Mouse (Mus musculus): ENCODE results near the gene Hdac9.

Hdac9 gene

DNA sequence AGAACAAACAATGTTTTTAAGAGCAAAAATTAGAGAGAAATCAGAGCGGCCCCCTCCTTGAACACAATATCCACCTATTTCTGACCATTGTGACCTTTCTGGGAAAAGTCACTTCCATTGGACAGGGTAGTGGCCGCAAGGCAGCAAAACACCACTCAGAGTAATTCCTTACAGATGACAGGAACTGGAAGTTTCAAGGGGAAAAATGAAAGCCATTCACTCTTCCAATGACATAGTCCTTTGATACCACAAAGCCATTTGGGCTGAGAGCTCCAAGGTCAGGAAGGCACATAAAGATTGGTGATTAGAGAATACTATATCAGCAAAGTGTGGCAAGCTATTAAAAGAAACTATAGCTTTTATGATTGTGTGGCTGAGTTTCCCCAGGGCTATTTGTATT is 574.1 kb downstream of the Hdac9 start:
- no peak for DNase-seq (ENCODE audit: low read depth, low spot score)

GRCm38 (mm10) chr12:34338886-34339285 is 578.0 kb downstream of the Hdac9 start:
- no peak for DNase-seq (ENCODE audit: low read depth, low spot score)

GRCm38 (mm10) chr12:34334455-34335084 is 582.3 kb downstream of the Hdac9 start:
- peak; percentile 37 for DNase-seq (ENCODE audit: low read depth, low spot score)

DNA sequence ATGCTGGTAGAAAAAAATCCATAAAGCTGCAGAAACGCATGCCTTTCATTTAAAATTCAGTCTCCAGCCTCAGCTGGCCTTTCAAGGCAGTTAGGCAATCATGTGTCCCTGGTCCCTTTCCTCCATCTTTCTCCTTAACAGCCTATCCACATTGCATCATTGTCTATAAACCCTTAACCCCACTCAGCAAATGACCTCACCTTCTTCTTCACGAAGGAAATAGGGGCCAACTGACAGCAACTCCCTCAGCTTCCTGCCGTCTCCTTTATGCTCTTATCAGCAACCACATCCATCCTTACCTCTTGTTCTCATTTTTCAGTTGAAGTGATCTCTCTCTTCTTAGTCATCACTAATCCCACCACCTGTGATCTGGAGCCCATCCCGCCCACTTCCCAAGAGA is 584.0 kb downstream of the Hdac9 start:
- DNase-seq (ENCODE audit: low read depth, low spot score): no peak

DNA sequence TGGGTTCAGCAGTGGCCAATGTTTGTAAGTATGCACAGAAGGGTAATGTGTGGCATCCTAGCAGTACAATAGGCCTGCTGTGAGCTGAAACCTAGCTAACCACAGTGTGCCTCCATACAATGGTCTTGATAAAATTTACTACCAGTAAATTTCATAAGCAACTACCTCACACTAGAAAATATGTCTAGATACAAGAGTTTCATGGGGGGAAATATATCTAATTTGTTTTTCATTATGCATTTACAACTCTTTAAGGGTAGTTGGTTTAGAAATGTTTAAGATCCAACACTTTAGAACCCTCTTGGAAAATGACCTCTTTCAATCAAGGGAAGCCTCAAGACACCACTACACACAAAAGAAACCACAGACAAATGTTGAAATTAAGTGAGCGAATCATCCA is 589.8 kb downstream of the Hdac9 start:
- peak; percentile 20 for DNase-seq (ENCODE audit: low read depth, low spot score)

- no peak for DNase-seq (ENCODE audit: low read depth, low spot score)
Measured at GRCm38 (mm10) chr12:34312113-34312719, 604.7 kb downstream of the Hdac9 start.

DNA sequence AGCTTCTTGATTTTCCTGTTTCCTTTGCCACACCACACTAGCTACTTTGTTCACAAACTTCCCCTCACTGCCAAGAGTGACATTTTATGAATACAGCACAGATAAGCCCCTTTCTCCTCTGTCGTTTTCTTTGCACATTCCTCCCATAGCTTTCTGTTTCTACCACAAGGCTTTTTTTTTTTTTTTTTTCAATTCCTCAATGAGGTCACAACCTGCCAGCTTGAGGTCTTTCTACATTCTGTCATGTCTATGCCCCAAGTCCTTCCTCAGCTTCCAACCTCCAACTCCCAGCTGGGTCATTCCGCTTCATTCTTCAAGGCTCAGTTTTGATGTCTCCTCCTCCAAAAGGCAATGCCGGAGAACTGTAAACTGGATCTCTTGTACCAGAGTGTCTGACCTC is 611.4 kb downstream of the Hdac9 start:
- no peak for DNase-seq (ENCODE audit: low read depth, low spot score)

DNA sequence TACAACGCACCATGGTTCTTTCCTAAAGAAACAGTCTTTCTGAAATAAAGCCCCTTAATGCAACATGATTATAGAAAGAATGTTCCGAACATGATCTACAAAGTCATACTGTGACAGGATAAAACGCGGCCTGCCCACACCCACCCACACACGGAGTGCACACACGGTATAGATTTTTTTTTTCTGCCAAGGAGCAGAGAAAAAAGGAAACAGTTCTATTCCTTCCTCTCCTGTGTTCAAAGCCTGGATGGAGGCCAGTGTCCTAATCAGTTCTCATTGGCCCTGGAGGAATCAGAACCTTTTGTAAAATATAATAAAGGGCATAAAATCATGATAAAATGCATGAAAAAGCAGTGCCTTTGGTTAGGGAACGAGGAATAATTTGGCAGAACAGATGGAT is 624.5 kb downstream of the Hdac9 start:
- DNase-seq (ENCODE audit: low read depth, low spot score): no peak

- DNase-seq (ENCODE audit: low read depth, low spot score): peak; percentile 40
Measured at GRCm38 (mm10) chr12:34287218-34287617, 629.7 kb downstream of the Hdac9 start.

DNA sequence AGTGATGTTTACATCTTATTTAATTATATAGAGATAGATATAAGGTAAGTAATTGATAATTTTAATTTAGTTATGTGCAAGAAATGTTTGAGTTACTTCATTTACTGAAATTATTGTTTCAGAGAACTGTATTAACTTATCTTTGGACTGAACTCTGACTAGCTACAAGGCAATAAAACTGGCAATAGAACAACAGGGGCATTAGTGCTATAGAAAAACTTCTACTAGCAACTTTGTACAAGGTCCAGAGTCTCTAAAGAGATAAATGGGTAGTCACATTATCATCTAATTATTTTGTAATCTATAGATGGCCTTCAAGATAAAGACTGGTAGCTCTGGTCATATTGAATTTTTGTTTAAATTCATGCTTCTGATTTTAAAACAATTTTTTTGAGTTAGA is 632.0 kb downstream of the Hdac9 start:
- DNase-seq (ENCODE audit: low read depth, low spot score): no peak

- DNase-seq (ENCODE audit: low read depth, low spot score): no peak
Measured at GRCm38 (mm10) chr12:34284396-34284795, 632.5 kb downstream of the Hdac9 start.

DNA sequence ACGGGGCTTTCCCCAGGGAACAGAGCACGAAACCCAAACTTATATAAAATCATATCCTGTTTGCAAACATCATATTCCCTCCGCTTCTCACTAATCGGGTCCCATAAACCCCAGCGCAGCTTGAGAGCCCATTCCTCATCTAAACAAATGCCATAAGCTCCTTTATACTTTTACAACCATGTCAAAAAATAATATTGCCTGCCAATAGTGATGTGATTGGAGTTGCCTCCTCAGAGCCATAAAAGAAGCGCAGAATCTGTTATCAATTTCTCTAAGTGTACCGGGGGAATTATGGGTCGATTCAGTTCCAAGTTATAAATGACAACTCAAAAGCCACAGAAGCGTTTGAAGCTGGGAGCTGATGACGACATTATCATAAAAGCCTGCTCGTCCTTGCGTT is 638.1 kb downstream of the Hdac9 start:
- DNase-seq (ENCODE audit: low read depth, low spot score): no peak

DNA sequence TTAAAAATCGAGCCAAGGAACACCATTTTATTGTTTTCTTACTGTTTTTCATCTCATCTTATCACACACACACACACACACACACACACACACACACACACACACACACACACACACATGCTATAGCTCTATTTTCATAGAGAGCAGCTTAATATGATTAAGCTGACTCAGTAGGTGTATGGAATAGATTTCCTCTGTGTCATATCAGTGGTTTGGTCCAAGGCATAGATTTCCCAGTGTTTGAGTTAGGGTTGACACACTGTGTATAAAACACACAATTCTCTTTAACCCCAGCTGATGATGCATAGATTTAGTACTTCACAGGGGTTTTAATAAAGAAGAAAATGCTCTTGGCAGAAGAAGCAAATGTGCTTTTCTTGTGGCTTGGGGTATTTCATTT is 643.1 kb downstream of the Hdac9 start:
- peak; percentile 41 for DNase-seq (ENCODE audit: low read depth, low spot score)

- no peak for DNase-seq (ENCODE audit: low read depth, low spot score)
Measured at GRCm38 (mm10) chr12:34270096-34270495, 646.8 kb downstream of the Hdac9 start.

DNA sequence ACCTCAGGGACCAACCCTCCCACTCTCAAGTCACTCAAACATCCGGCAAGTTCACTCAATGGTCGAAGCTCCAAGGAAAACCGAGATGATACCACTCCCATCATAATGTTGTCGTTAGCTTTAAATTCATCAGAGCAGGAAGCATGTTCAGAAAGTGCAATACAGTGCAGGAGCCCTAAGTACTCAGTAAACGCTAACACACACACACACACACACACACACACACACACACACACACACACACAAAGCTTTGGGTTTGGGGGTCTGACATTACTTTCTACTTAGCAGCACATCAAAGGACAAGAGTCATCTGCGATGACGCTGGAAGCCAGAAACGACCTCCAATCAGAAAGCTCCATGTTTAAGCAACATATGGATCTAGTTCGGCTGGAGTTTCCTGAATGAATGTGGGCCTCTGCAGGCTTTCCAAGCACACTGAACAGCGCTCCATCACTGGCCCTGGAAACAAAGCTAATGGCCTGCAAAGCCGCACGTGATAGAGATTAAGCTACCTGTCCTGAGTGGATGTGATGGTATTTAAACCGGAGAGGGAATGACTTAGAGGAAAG is 647.3 kb downstream of the Hdac9 start:
- no peak for DNase-seq (ENCODE audit: low read depth, low spot score)

DNA sequence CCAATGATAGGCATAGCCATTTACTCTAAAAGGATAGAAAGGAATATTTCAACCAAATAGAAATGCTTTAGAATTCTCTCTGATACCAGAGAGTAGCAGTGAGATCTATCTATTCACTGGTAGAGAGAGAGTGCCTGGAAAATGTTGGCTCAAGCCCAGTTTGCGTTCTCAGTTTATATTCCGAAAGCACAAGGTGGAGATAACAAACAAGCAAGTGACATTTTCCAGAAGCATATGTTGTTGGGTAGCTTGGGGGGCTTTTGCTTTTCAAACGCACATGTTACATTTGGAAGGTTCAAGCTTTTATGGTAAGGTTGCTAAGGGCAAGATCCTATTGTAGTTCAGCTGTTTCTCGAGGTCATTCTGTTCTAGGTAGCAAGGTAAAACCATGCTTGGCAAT is 657.2 kb downstream of the Hdac9 start:
- no peak for DNase-seq (ENCODE audit: low read depth, low spot score)

DNA sequence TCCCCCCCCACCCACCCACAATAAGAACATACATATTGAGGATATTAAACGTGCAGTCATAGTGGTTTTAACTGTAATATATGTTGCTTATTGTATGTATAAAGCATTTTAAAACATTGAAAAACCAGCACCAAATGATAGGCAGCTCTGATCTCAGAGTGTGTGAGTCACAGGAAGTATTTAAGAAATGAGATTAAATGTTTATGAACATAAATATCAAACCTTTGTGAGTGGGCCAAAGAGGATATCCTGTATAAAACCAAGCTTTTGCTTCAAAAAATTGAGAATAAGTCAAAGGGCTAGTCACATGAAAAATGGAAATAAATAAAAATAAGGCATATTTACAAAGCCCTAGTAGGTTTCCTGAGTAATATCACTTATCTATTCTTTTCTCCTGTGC is 667.7 kb downstream of the Hdac9 start:
- no peak for DNase-seq (ENCODE audit: low read depth, low spot score)

DNA sequence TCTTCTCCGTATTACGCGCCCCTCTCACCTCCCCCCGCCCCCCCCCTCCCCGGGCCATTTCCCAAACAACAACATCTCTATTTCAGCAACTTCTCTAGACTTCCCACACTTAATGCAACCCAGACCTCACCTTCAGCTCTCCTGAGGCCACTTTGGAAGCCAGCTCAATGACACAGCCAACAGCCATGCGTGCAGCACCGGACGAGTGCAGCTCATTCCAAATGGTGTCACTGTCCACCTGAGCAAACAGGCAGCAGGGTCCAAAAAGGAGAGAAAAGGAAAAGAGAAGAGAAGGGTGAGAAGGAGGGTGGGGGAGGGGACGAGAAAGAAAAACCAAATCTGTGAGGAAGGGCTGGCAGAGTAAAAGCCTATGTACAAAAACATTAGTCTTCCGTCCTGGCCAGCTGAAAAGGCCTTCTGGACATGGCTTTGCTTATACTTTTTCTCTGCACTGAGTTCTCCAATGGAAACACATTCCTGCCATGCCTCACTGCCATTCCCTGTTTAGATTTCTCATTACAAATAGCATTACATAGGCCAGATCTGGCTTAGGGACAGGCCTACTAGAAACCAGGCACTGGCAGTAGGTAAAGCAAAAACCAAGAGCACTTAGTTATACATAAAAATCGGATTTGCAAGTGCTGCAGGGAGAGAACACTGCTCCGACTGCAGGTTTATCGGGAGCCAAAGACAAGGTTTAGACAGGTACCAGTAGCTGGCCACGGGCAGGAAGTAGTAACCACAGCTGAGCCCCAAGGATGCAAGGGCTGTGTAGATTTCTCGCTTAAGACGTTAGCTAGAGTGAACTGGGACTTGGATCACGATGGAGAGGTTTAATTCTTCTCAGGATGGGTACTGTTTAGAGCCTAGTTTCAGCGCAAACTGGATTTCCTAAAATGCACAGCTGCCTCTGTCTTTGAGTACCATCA is 668.4 kb downstream of the Hdac9 start:
- DNase-seq (ENCODE audit: low read depth, low spot score): no peak

DNA sequence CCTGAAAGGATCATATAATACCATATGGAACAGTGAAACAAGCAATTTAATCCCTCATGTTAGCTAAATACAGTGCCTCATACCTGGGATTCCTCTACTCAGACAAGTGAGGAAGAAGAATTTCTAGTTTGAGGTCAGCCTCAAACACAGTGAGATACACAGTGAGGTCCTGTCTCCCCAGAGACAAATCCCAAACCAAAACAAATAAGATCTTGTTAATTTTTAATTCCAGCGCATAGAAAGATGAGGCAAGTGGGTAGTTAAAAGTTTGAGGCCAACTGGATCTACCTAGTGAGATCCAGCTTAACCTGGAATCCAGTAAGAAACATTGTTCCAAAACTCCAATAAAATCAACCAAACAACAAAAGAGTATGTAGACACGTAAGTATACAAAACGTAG is 678.1 kb downstream of the Hdac9 start:
- no peak for DNase-seq (ENCODE audit: low read depth, low spot score)

DNA sequence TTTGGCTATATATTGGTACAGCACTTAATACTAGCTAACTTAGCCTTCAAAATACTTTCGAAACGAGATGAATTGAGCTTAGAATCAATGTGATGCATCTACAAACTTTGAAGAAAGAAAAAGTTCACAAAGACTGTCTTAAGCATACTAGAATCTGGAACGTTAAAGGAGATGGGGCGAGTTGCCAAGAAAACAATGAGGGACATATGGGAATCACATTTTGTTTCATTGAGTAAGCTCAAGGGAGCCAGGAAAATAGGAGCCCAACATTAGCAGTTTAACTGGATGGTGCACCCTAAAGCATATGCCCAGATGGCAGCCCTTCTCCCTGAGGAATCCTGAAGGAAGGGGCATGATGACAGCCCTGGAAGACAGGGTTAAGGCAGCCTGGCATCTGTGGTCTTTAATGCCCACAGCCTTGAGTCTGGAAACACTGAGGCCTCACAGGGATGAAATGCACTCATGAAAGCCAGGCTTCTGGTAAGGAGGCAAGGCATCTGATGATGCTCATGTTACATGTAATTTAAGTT is 685.2 kb downstream of the Hdac9 start:
- DNase-seq (ENCODE audit: low read depth, low spot score): peak; percentile 70

GRCm38 (mm10) chr12:34224505-34224904 is 692.4 kb downstream of the Hdac9 start:
- peak; percentile 86 for DNase-seq (ENCODE audit: low read depth, low spot score)

- peak; percentile 17 for DNase-seq (ENCODE audit: low read depth, low spot score)
Measured at GRCm38 (mm10) chr12:34221014-34221413, 695.9 kb downstream of the Hdac9 start.

Data from 3T3-L1 (cell line).